Mouse (Mus musculus): ENCODE data around the gene Trap1.
"Not testable (repeated sequence)": the region's sequence is repeated elsewhere in the genome, so short reads cannot be mapped to it uniquely, and the experiment has no call there.

Trap1 gene

DNA sequence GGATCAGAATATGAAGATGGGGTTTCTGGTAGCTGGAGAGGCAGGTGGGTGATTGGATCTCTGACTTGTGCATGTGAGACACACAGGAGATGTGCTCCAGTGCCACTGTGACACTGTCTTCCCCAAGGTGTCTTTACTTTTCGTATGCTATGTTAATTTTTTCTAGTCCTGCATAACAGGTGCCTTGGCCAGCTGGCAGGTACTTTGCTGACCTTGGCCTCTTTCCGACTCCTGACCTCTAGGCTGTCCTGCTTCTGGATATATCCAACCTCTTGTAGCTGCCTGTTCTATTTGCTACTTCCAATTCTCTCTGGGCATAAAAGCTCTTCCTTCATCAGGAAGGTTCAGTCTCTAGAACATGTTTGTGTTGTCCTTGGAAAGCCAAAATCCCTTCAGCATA, 42.1 kb downstream of the Trap1 start:
- peak; percentile 74 for DNase-seq

DNA sequence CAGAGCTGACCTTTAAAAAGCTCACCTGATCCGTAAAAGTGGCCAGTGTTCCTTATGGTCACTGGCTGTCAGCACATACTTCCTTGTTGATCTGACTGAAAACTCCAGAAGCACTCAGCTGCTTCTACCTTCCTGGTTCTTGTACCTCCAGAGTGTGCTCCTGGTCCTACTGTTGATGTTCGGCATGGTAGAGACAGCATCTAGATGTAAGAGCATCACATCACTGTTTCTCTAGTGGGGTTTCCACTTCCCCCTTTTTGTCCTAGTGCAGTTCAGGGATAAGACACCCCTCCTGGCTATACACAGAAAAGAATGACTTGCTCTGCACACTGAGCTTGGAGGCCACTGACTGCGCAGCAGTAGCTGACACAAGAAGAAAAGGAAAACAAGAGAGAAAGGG, 43.2 kb downstream of the Trap1 start:
- DNase-seq: no peak

DNA sequence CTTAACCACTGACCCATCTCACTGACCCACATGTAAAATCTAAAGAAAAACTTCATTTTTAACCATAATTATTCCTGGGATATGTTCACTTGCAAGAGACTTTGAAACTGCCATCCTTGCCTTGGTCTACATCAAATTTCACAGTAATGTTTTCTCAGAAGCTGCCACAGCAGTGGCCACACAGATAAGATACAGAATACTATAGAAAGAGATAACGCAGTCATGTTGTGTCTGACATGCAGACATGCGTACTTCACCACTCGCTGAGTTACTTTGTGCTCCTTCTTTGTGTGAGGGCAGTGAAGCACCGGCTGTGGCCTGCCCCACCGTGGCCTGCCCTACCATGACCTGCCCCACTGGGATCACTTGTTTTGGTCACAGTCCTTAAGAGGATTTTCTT, 43.7 kb downstream of the Trap1 start:
- DNase-seq: no peak

DNA sequence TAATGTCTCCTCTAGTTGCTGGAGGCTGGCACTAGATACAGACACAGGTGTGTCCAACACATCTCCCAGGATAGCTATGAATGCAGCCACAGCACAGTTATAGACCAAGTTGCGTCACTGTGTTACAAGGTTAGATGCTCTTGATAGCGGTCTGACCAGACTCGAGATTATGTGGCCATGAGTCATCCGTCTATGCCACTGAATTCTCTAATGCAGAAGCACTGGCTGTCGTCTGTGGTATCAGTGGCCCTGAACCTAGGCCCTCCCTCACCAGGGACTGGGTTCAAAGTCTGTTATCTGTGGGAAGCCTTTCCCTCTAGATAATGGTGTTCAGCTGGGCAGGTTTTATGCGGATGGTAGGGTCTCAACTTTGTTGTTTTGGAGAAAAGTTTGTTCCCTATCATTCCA, 45.3 kb downstream of the Trap1 start:
- DNase-seq: no peak

DNA sequence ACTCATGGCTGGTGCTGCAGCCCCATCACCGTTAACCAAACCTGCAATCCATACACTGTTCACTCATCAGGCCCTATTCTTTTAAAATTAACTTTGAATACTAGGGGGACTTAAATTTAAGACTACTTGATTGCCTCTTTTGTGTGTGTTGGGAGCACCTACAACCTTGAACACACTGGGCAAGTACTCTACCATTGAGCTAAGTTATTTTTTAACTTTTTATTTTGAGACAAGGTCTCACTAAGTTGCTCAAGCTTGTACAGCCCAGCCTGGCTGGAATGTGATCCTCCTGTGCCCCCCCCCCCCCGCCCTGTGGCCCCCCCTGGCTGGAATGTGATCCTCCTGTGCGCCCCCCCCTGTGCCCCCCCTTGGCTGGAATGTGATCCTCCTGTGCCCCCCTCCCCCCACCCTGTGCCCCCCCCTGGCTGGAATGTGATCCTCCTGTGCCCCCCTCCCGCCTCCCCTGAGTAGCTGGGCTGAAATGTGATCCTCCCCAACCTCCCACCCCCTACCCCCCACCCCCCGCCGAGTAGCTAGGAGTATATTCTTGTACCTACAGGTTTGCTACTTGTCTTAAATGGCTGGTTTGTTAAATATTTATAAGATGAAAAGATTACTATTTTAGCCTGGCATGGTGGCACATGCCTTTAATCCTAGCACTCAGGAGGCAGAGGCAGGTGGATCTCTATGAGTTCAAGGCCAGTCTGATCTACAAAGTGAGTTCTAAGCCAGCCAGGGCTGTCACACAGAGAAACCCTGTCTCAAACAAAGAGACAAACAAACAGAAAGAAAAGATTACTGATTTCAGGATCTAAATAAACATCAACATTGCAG, 46.0 kb downstream of the Trap1 start:
- DNase-seq: peak; percentile 65

DNA sequence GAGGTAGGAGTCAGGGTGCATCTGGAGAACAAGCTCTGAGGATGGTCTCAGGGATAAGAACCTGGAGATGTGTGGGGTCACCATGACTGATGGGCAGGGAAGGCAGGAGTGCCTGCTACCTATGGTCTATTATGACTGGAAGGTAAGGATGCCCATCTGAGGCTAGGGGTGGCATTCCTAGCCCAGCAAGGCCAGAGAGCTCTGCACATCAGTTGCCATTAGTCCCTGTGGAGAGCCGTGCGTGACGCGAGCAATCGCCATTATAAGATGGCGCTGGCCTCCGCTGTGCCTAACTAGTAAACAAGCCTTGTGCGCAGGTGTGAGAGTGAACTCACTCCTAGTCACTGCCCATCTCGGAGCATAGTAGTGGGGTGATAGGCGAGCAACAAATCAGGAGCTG, 47.1 kb downstream of the Trap1 start:
- DNase-seq: peak; percentile 33

DNA sequence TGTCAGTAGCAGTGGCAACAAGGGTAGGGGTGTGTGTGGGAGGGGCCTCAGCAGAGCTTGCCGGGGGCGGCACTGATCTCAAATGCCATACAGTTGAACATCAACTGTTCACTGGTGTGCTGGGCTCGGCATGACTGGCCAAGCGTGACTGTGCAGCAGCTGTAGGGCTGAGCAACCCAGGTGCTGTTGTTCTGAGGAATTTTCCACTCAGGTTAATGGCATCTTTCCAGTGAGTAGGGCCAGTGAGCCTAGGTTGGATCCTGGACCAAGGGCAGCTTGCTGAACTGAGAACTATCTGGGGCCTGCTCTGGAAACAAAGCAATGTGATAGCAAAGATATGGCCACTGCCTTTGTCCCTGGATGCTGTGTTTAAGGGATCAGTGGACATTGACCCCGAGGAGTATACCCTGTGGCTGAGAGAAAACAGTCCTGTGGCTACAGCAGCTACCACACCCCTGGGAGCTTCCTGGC, 48.2 kb downstream of the Trap1 start:
- DNase-seq: peak; percentile 98

DNA sequence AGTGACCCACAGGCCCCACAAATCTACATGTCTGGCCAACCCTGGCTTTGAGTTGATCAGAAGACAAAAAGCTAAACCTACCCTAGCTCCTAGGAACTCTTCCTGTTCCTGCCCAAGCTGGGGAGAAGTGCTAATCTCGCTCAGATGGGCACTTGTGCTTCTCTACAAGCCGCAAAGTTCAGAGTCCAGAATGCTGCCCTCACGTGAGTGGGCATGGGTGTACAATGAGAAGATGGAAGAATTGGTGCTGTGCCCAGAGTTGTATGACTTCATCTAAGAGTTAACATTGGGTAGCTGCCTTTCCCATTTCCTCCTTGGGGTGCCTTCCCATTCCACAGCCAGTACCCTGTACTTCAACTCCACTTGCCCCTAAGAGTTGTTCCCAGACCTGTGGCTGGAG, 50.4 kb downstream of the Trap1 start:
- DNase-seq: peak; percentile 86

DNA sequence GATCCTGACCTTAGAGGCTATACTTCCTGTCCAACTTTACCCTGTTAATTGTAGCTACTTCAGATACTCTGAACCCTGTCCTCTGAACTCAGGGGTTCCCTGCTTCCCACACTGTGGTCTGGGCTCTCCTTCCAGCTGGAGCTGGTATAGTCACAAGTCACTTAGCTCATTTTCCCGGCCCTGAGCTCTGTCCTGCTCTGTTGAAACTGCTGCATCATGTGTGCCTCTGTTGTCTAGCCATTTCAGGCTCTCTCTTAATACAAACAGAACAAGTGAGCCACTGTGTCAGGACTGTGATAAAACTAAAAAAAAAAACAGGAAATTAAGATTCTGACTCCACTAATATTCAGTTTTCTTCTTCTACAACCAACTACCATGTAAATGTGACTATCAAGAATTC, 51.0 kb downstream of the Trap1 start:
- DNase-seq: peak; percentile 30

DNA sequence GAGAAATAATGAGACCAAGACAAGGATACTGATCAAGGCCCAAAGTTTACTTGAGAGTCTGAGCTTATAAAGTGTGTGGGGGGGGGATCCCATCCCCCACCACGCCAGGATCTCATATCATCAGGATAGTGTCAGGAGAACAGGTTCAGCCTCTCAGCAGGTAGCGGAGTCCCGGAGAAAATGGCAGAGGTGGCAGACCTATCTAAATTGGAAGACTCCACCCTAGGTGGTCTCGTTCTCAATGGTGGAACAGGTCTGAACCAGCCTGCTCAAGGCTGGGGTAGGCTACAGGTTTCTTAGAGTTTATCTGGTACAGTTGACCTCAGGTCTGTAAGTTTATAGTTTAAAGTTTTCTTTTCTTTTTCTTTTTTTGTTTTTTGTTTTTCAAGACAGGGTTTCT, 54.9 kb downstream of the Trap1 start:
- no peak for DNase-seq

DNA sequence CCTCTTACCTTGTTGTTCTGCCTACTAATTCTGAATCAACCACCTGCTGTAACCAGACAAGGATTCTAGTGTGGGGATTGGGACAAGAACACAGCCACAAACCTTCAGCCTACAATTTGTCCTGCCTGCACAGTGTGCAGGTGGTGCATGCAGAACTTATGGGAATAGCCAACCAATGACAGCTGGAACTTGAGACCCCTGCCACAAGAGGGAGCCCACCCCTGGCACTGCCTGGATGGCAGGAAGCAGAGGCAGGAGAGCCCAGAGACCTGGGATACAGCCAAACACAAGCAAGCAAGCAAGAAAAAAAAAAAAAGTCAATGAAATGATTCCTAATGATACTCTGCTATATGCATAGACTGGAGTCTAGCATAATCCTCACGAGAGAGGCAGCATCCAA, 56.4 kb downstream of the Trap1 start:
- no peak for DNase-seq

DNA sequence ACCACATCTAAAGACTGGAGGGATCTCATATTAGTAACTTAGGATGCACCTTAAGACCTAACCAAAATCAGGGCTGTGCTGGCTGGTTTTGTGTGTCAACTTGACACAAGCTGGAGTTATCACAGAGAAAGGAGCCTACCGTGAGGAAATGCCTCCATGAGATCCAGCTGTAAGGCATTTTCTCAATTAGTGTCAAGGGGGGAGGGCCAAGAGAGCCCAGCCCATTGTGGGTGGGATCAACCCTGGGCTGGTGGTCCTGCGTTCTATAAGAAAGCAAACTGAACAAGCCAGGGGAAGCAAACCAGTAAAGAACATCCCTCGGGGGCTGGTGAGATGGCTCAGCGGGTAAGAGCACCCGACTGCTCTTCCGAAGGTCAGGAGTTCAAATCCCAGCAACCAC, 60.2 kb downstream of the Trap1 start:
- DNase-seq: not testable (repeated sequence)

DNA sequence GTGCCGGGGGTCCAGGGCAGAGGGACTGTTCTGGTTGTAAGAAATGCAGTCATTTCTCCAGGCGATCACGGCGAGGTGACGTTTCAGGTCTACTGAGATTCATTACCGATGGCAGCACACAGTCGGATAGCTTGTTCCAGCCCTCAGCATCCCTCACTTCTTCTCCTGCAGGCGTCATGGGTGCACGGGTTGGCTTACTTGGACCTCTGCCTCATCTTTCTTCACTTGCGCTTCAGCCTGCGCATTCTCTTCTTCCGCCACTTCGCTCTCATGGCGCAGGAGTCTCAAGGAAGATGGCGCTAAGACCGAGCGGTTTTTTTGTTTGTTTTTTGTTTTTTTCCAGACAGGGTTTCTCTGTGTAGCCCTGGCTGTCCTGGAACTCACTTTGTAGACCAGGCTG, 60.8 kb downstream of the Trap1 start:
- DNase-seq: not testable (repeated sequence)

DNA sequence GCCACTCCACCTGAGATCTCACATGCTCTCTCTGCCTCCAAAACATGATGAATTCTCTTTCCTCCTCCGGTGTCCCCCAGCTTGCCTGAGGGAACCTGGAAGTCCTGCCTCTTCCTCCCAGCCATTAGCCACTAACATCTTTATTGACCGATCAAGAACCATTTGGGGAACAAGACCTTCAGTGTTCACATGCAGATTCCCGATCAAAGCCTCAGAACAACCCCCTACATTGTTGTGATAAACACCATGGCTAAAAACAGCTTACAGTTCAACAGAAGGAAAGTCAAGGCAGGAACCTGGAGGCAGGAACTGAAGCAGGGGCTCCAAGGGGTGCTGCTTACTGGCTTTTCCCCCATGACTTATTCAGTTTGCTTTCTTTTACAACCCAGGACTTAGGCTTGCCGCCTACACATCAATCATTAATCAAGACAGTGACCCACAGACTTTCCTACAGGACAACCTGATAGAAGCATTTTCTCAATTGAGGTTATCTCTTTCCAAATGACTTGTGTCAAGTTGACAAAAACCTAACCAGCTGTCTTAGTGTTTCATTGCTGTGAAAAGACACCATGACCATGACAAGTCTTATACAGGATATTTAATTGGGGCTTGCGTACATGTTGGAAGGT, 63.5 kb downstream of the Trap1 start:
- no peak for DNase-seq

DNA sequence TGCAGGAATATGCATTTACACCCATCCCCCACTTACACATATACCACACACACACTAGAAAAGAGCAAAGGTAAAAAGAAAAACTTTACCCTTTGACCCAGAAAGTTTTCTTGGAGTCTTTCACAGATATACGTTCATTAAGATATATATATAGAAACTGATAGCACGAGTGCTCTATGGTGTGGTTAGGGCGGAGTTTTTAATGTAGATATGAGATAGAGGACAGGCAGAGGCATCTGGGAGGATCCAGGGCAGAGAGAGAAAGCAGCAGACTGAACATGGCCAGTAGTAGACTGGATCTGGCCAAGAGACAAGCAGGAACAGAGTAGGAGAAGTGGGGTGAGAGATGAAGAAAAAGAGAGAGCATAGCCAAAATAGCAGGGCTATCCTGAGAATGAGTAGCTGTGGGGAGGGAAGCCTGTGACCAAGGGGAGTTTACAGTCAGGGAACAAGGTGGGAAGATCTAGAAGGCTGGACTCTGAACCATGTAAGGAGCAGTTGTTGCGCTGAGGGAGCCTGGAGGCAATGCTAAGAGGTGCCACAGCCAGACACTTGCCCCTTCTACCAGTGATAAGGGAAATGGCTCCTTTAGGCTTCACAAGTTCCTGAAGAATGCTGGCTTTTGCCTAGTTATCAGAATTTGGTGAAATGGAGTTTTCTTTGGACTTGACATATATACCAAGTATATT, 64.6 kb downstream of the Trap1 start:
- DNase-seq: no peak

DNA sequence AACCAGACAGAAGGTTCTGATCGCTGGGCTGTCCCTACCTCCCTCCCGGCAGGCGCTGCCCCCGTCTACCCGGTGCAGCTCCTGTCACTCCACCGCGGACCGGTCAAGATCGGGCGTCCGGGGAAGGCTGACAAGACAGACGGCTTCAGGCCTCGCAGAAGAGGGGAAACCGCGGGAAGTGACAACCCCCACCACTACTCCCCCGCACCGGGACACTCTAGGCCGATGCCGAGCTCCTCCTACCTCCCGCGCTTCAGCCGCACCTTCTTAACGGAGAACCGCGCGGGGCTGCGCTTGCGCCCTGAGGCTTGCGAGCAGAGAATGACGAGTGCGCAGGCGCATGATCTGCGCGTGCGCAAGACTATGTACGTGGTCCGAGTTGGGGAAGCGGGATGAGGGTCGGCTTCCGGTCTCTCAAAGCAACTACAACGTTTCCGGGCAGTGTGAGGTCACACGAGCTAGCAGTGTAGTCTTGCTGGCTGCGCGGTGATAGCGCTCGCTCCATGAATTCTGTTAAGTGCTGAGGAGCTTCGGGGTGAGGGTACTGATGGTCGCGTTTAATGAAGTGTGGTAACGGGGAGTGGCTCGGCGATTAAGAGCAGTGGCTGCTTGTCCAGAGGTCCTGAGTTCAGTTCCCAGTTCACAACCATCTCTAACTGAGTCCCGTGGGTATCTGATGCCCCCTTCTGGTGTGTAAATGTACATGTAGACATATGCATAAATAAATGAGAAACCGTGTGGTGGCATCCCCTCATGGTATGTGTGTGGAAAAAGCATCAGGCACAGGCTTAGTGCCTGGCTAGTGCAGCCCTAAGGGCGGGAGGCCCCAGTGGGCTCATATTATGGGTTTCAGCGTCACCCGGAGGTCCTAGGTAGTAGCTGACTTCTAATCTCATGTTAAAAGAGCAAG, 73.9 kb downstream of the Trap1 start, which contains the start of gene Slx4:
Slx4 (minus strand) TSS at position 282 of the 910 bp plus-strand sequence.
- DNase-seq: peak; percentile 97

Data from kidney, adult 11 months (tissue).